Mouse (Mus musculus): ENCODE measurements around the gene Fryl. TPM values are rescaled to one million over a fixed set of nuclear protein-coding genes. Genes with fewer than 3 reads are reported as not detected.
A peak's percentile ranks its signal among the peaks of the same experiment; 100 is the strongest.

Fryl gene
- 48.0 and 49.6 TPM in 2 replicates for polyA plus RNA-seq (2014; fragmentation: Nextera tagmentation; extraction: Ambion mirVana)

DNA sequence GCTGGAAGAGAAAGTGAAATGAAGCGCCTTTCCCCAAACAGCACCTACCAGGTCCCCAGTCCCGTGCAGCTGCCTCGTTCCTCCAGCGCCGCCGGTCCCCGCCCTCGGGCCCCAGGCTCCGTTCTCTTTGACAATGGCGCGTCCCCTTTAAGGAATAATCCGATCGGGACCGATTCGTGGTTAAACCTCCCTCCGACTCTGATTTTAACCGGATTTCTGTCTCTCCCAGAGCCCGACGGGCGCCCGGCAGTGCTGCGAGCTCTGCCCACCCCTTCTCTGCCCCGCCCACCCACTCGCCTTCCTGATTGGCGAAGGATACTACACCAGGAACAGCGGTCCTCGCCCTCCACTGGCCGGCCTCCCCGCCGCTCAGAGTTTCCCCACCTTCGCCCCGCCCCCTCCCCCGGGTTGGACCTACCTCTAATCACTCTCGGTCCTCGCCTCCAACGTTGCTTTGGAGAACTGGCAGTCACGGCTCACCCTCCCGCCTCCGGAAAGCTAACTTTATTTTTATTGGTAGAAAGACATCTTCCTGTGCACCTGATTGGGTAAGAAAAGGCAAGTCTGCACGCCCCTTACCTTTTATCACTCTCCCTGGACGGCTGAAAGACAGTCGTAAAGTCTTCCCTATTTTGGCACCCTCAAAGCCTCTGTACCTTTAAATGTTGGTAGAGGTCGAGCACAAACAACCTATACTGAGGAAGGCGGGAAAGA, at the start of gene Fryl:
TSS of gene Fryl (minus strand) at position 268 of the 714 bp plus-strand sequence.
- 1% methylated on average over 43 of the region's 44 CpGs for WGBS
- Histone ChIP-seq H3K9ac (ENCODE audit: low read length) (peak within 1 kb of the TSS; percentile 95), H3K36me3 (ENCODE audit: control insufficient read depth, insufficient read depth, low read length) (no peaks in the 10 kb centered on the region), H3K4me1 (replicated peaks; ENCODE audit: control insufficient read depth, insufficient read depth, low read length) (no peaks in the 10 kb centered on the region), H3K9me3 (ENCODE audit: control insufficient read depth, low read length) (no peaks in the 10 kb centered on the region), H3K27me3 (ENCODE audit: control insufficient read depth, insufficient read depth, low read length) (no peaks in the 10 kb centered on the region), H3K4me2 (ENCODE audit: low read depth, low read length, severe bottlenecking) (peak within 1 kb of the TSS; percentile 66), H3K4me3 (ENCODE audit: low read depth, low read length) (peak within 1 kb of the TSS; percentile 95), H3K27ac (ENCODE audit: low read depth, low read length) (peak within 1 kb of the TSS; percentile 91)
- ATAC-seq (replicated peaks; ENCODE audit: low FRiP score) (peak; percentile 98), DNase-seq (ENCODE audit: low spot score) (peak; percentile 100)

DNA sequence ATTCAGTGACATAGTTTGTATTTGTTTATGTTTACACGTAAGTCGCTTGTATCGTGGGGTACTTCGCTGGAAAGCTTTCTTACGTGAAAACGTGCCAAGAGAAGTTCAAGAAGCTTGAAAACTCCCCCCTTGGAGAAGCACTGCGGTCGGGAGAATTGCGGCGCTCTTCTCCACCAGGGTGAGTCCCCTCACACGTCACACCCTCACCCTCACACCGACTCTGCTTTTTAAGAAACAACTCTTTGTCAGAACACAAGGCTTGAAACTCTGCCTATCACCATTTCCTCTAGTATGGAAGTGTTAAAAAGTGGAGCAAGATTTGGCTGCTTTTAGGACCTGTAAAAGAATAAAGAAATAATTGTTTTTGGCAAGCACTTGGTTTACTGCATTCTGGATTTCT, 48.1 kb upstream of the Fryl start:
- 91% methylated on average over 12 of the region's 12 CpGs for WGBS
- no peaks in the 10 kb centered on the region for H3K27me3 ChIP-seq (ENCODE audit: control insufficient read depth, insufficient read depth, low read length)
- no peak for ATAC-seq (replicated peaks; ENCODE audit: low FRiP score)

DNA sequence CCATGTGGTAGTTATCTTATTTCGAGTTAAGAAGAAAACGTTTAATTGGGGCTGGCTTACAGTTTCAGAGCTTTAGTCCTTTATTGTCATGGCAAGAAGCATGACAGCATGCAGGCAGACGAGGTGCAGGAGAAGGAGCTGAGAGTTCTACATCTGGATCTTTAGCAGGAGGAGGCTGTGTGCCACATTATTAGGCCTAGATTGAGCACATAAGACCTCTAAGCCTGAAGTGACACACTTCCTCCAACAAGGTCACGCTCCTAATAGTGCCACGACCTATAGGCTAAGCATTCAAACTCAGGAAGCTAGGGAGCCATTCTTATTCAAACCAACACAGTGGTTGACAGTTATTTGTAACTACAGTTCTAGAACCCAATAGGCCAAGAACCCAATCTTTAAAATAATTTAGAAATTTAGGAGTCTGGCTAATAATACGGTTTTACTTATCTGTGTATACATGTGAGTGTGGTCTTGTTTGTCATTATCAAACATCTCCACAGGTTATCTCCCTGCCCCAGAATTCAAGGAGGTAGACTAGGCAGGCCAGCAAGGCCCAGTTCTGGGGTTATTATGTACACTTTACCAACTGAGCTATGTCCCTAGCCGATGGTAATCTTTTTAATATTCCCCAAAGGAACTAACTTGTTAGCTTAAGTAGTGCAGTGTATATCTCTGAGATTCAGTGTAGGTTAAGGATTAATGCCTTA, 45.3 kb upstream of the Fryl start:
- Histone ChIP-seq H3K36me3 (ENCODE audit: control insufficient read depth, insufficient read depth, low read length) (peaks cover 9% of the 10 kb centered on the region), H3K9me3 (ENCODE audit: control insufficient read depth, low read length) (no peaks in the 10 kb centered on the region), H3K27ac (ENCODE audit: low read depth, low read length) (no peak overlapping the region), H3K4me3 (ENCODE audit: low read depth, low read length) (no peak overlapping the region), H3K9ac (ENCODE audit: low read length) (no peak overlapping the region), H3K27me3 (ENCODE audit: control insufficient read depth, insufficient read depth, low read length) (no peaks in the 10 kb centered on the region), H3K4me2 (ENCODE audit: low read depth, low read length, severe bottlenecking) (no peak overlapping the region), H3K4me1 (replicated peaks; ENCODE audit: control insufficient read depth, insufficient read depth, low read length) (no peaks in the 10 kb centered on the region)
- no peak for DNase-seq (ENCODE audit: low spot score)
- 92% methylated on average over 7 of the region's 7 CpGs for WGBS
- ATAC-seq (replicated peaks; ENCODE audit: low FRiP score) = no peak

More for the DNA sequence above, 48.1 kb upstream of the Fryl start:
- no peak overlapping the region for H3K4me3 ChIP-seq (ENCODE audit: low read depth, low read length)
- peaks cover 15% of the 10 kb centered on the region for H3K36me3 ChIP-seq (ENCODE audit: control insufficient read depth, insufficient read depth, low read length)
- no peak overlapping the region for H3K27ac ChIP-seq (ENCODE audit: low read depth, low read length)
- H3K9me3 ChIP-seq (ENCODE audit: control insufficient read depth, low read length) = no peaks in the 10 kb centered on the region
- H3K4me1 ChIP-seq (replicated peaks; ENCODE audit: control insufficient read depth, insufficient read depth, low read length) = no peaks in the 10 kb centered on the region
- H3K4me2 ChIP-seq (ENCODE audit: low read depth, low read length, severe bottlenecking) = no peak overlapping the region
- DNase-seq (ENCODE audit: low spot score) = no peak
- no peak overlapping the region for H3K9ac ChIP-seq (ENCODE audit: low read length)

DNA sequence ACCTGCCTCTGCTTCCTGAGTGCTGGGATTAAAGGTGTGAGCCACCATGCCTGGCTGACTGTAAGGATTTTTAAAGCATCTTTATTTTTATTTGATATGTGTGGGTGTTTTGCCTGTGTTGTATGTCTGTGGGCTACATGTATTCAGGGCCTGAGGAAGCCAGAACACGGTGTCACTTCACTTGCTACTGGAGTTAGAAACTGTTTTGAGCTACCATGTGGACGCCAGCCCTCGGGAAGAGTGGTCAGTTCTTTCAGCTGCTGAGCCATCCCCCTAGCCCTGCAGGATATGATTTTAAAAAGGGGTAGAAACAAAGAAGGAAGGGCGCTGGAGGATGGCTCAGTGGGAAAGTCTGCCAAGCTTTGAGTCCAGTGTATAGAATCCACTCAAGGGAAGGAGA, 39.5 kb upstream of the Fryl start:
- Histone ChIP-seq H3K27me3 (ENCODE audit: control insufficient read depth, insufficient read depth, low read length) (no peaks in the 10 kb centered on the region), H3K4me2 (ENCODE audit: low read depth, low read length, severe bottlenecking) (no peak overlapping the region), H3K4me3 (ENCODE audit: low read depth, low read length) (no peak overlapping the region), H3K9ac (ENCODE audit: low read length) (no peak overlapping the region), H3K4me1 (replicated peaks; ENCODE audit: control insufficient read depth, insufficient read depth, low read length) (peaks cover 2% of the 10 kb centered on the region; the same call in 1 of the 2 replicates), H3K9me3 (ENCODE audit: control insufficient read depth, low read length) (no peaks in the 10 kb centered on the region), H3K36me3 (ENCODE audit: control insufficient read depth, insufficient read depth, low read length) (peaks cover 2% of the 10 kb centered on the region; the same call in 1 of the 2 replicates), H3K27ac (ENCODE audit: low read depth, low read length) (no peak overlapping the region)
- no peak for DNase-seq (ENCODE audit: low spot score)
- 82% methylated on average over 4 of the region's 4 CpGs for WGBS
- ATAC-seq (replicated peaks; ENCODE audit: low FRiP score) = no peak

DNA sequence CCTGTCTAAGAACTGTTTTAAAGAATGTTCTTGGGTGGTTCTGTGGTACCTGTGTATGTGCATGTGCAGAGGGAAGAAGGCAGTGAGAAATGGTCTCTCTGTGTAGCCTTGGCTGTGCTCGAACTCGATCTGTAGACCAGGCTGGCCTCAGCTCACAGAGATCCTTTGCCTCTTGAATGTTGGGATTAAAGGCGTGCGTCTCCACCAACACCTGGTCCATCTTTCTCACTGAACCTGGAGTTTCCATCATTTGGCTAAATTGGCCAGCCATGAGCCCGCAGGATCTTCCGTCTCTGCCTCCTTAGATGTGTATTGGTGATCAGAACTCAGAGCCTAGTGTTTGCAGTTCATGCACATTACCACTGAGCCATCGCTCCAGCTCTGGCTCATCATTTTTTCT, 38.6 kb upstream of the Fryl start:
- Histone ChIP-seq H3K4me3 (ENCODE audit: low read depth, low read length) (no peak overlapping the region), H3K9me3 (ENCODE audit: control insufficient read depth, low read length) (no peaks in the 10 kb centered on the region), H3K27ac (ENCODE audit: low read depth, low read length) (no peak overlapping the region), H3K36me3 (ENCODE audit: control insufficient read depth, insufficient read depth, low read length) (no peaks in the 10 kb centered on the region; the same call in 1 of the 2 replicates), H3K4me2 (ENCODE audit: low read depth, low read length, severe bottlenecking) (no peak overlapping the region), H3K4me1 (replicated peaks; ENCODE audit: control insufficient read depth, insufficient read depth, low read length) (peaks cover 2% of the 10 kb centered on the region; the same call in 1 of the 2 replicates), H3K27me3 (ENCODE audit: control insufficient read depth, insufficient read depth, low read length) (no peaks in the 10 kb centered on the region), H3K9ac (ENCODE audit: low read length) (no peak overlapping the region)
- 97% methylated on average over 7 of the region's 7 CpGs for WGBS
- DNase-seq (ENCODE audit: low spot score) (no peak), ATAC-seq (replicated peaks; ENCODE audit: low FRiP score) (no peak)

DNA sequence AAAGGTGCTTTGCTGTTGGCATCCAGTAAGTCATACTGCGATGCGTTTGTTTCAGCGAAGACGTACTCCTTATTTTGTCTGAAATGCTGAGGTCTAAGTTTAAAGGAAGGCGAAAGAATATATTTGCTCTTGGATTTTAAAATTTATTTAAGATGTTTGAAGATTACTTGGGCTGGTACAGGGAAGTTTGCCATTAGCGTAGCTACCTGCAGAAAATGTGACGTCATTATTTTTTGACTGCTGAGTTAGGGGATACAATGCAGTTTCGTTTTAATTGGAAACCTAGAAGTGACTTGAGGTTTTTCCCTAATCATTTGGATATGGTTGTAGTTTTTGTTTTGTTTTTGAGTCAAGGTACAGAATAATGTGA, 37.0 kb upstream of the Fryl start:
- peak overlapping the region; percentile 96 for H3K4me3 ChIP-seq (ENCODE audit: low read depth, low read length)
- no peaks in the 10 kb centered on the region; the same call in 1 of the 2 replicates for H3K36me3 ChIP-seq (ENCODE audit: control insufficient read depth, insufficient read depth, low read length)
- H3K27me3 ChIP-seq (ENCODE audit: control insufficient read depth, insufficient read depth, low read length) = no peaks in the 10 kb centered on the region
- H3K27ac ChIP-seq (ENCODE audit: low read depth, low read length) = peak overlapping the region; percentile 78; the same call in 1 of the 2 replicates
- no peak for ATAC-seq (replicated peaks; ENCODE audit: low FRiP score)
- 16% methylated on average over 8 of the region's 8 CpGs for WGBS
- H3K9ac ChIP-seq (ENCODE audit: low read length) = peak overlapping the region; percentile 93
- peak overlapping the region; percentile 72 for H3K4me2 ChIP-seq (ENCODE audit: low read depth, low read length, severe bottlenecking)
- H3K4me1 ChIP-seq (replicated peaks; ENCODE audit: control insufficient read depth, insufficient read depth, low read length) = peaks cover 2% of the 10 kb centered on the region; the same call in 1 of the 2 replicates
- no peaks in the 10 kb centered on the region for H3K9me3 ChIP-seq (ENCODE audit: control insufficient read depth, low read length)
- no peak for DNase-seq (ENCODE audit: low spot score)

DNA sequence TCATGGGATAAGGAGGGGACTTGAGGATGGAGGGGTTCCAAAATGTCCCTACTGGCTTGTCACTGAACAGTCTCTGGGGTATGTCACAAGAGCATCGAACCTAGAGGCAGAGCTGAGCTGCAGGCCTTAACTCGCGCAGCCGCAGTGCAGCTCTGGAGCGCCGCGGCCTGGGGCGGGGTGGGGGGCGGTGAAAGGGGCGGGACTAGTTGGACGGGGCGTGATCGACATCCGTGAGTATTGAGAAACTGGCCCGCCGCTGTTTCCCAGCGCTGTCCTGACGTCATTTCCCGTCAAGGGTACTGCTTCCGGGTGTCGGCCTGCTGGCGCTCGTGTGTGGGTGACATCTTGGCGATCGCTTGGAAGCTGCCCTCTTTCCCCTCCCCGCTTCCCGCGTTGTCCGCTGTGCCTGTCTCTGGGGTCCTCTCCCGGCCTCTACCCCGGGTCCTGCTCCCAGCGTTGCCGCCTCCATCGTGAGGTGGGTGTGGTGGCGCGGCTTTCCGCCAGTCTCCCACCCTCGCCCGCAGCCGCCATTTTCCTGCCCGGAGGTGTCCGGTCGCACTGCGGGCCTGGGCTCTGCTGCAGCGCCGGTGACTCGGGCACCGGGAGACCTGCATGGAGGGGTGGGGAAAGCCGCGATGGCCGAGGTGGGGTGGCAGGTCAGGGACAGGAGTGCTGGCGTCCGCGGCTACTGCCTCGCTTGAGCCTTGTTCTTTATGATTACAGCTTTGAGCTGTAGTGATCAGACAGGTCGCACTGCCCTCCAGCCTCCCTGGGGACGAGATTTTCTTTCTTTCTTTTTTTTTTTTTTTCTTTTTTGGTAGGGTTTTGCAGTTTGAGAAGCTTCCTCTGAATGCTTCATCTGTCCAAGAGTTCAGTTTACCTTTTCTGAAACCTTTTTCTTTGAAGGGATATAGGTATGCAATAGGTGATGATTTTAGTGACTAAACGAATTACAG, 36.4 kb upstream of the Fryl start, which contains the start of gene Ociad1:
TSS of gene Ociad1 (plus strand) at position 283 of the 956 bp plus-strand sequence.
- H3K27ac ChIP-seq (ENCODE audit: low read depth, low read length) = peak within 1 kb of the TSS; percentile 78
- H3K4me3 ChIP-seq (ENCODE audit: low read depth, low read length) = peak within 1 kb of the TSS; percentile 96
- H3K9ac ChIP-seq (ENCODE audit: low read length) = peak within 1 kb of the TSS; percentile 93
- H3K4me1 ChIP-seq (replicated peaks; ENCODE audit: control insufficient read depth, insufficient read depth, low read length) = peaks cover 2% of the 10 kb centered on the region; the same call in 1 of the 2 replicates
- ATAC-seq (replicated peaks; ENCODE audit: low FRiP score) (peak; percentile 99), DNase-seq (ENCODE audit: low spot score) (peak; percentile 99)
- H3K4me2 ChIP-seq (ENCODE audit: low read depth, low read length, severe bottlenecking) = peak within 1 kb of the TSS; percentile 72
- H3K27me3 ChIP-seq (ENCODE audit: control insufficient read depth, insufficient read depth, low read length) = no peaks in the 10 kb centered on the region
- WGBS = under 1% methylated on average over 56 of the region's 58 CpGs
- no peaks in the 10 kb centered on the region; the same call in 1 of the 2 replicates for H3K36me3 ChIP-seq (ENCODE audit: control insufficient read depth, insufficient read depth, low read length)
- no peaks in the 10 kb centered on the region for H3K9me3 ChIP-seq (ENCODE audit: control insufficient read depth, low read length)

DNA sequence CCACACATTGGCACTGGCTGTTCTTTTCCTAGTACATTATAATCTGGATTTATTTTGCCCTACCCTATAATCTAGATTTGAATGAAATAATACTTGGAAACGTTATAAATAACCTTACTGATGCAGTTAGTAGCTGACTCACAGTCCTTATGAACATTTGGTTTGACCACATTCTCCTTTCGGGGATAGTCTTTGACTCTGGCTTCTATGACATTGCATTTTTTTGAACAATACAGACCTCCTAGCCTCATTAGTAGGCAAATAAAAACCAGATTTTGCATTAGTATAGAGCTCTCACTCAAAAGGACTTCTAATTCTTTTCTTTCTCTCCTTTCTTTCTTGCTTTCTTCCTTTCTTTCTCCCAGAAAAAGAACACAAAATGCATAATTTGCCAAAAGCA, 33.5 kb upstream of the Fryl start:
- H3K27me3 ChIP-seq (ENCODE audit: control insufficient read depth, insufficient read depth, low read length) = no peaks in the 10 kb centered on the region
- no peak for ATAC-seq (replicated peaks; ENCODE audit: low FRiP score)

More for the DNA sequence above, 33.5 kb upstream of the Fryl start:
- H3K36me3 ChIP-seq (ENCODE audit: control insufficient read depth, insufficient read depth, low read length) = no peaks in the 10 kb centered on the region
- no peak for DNase-seq (ENCODE audit: low spot score)
- no peak overlapping the region for H3K27ac ChIP-seq (ENCODE audit: low read depth, low read length)
- H3K9me3 ChIP-seq (ENCODE audit: control insufficient read depth, low read length) = no peaks in the 10 kb centered on the region
- H3K4me3 ChIP-seq (ENCODE audit: low read depth, low read length) = no peak overlapping the region
- no peak overlapping the region for H3K9ac ChIP-seq (ENCODE audit: low read length)
- no peak overlapping the region for H3K4me2 ChIP-seq (ENCODE audit: low read depth, low read length, severe bottlenecking)
- H3K4me1 ChIP-seq (replicated peaks; ENCODE audit: control insufficient read depth, insufficient read depth, low read length) = peaks cover 2% of the 10 kb centered on the region; the same call in 1 of the 2 replicates
- WGBS = 64% methylated on average over 2 of the region's 2 CpGs

Data from forebrain, embryonic 11.5 days (tissue).